In the genomic region with DNA sequence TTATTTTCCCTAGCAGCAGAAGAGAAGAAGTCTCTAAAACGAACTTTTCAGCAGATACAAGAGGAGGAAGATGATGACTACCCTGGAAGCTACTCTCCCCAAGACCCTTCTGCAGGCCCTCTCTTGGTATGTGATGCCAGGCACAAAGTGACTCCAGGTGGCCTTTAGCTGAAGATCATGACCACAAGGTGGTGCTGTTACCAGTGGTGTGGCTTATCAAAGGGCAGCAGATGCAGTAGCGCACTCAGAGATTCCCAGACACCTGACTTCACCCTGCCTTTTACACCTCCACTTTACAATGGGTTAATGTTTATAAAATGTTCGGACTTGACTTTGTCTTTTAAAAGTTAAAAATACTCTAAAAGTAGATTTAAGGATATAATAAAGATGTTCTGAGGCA, we compare ENCODE assay signal across 8 mouse cellular contexts. TPM values are rescaled to one million over a fixed set of nuclear protein-coding genes. Genes with fewer than 3 reads are reported as not detected.
A peak's percentile ranks its signal among the peaks of the same experiment; 100 is the strongest.
DNase-seq lines count a peak whose midpoint lies in the region; ATAC-seq and TF ChIP-seq lines count a peak whose summit lies in the region.

No protein-coding gene starts in this region.

- no peaks in the 10 kb centered on the region for H3K9me3 ChIP-seq in hindbrain, postnatal 0 days (ENCODE audit: low read length)
- no peaks in the 10 kb centered on the region for H3K9me3 ChIP-seq in liver, postnatal 0 days (ENCODE audit: low read length)

- H3K27ac ChIP-seq in testis, adult 2 months (ENCODE audit: control insufficient read depth, insufficient read depth, low read depth, low read length) = no peak overlapping the region
- H3K27ac ChIP-seq in hindbrain, postnatal 0 days = no peak overlapping the region
- H3K27ac ChIP-seq in liver, postnatal 0 days (ENCODE audit: low read depth) = no peak overlapping the region

- peak; percentile 30 to 40 for DNase-seq in adrenal gland, adult 18-20 months (ENCODE audit: low spot score in 2 of 2)
- DNase-seq in adrenal gland, adult 8-10 months = no peak
- DNase-seq in testis, postnatal 14 days (ENCODE audit: low spot score) = no peak
- peak; percentile 71 to 83 for DNase-seq in cerebellum, postnatal 25 days
- peak; percentile 75 for DNase-seq in hindbrain, postnatal 0 days (ENCODE audit: low spot score)
- peak; percentile 72 for DNase-seq in liver, postnatal 0 days
- DNase-seq in spleen, postnatal 10 days (ENCODE audit: low spot score in 2 of 2) = peak; percentile 57 to 73

- WGBS in hindbrain, postnatal 0 days = 64% methylated on average over 3 of the region's 3 CpGs
- WGBS in liver, postnatal 0 days (ENCODE audit: insufficient replicate concordance) = 49% methylated on average over 3 of the region's 3 CpGs

- no peak overlapping the region for H3K9ac ChIP-seq in hindbrain, postnatal 0 days (replicated peaks; ENCODE audit: low read length)
- H3K9ac ChIP-seq in liver, postnatal 0 days (replicated peaks) = no peak overlapping the region

- peak; percentile 46; the same call in 1 of the 2 replicates for TF ChIP-seq CTCF in testis, adult 2 months (IDR thresholded peaks at IDR 0.05; ENCODE audit: control insufficient read depth, insufficient read depth, insufficient replicate concordance, low read depth, low read length)
- TF ChIP-seq CTCF in hindbrain, postnatal 0 days (IDR thresholded peaks at IDR 0.05; ENCODE audit: low read depth) = peak; percentile 75
- peak; percentile 92 for TF ChIP-seq CTCF in liver, postnatal 0 days (IDR thresholded peaks at IDR 0.05; ENCODE audit: low read depth)

- no peak overlapping the region for H3K4me3 ChIP-seq in testis, adult 2 months (ENCODE audit: control insufficient read depth, low read depth, low read length)
- no peak overlapping the region for H3K4me3 ChIP-seq in hindbrain, postnatal 0 days (ENCODE audit: low read length)
- H3K4me3 ChIP-seq in liver, postnatal 0 days (ENCODE audit: low read depth, low read length) = no peak overlapping the region

- no peak for TF ChIP-seq POLR2A in testis, adult 2 months (IDR thresholded peaks at IDR 0.05; ENCODE audit: control insufficient read depth, low read depth, low read length)

- TF ChIP-seq EP300 in liver, postnatal 0 days (IDR thresholded peaks at IDR 0.05; ENCODE audit: low read depth) = no peak

- H3K4me2 ChIP-seq in hindbrain, postnatal 0 days (ENCODE audit: low read depth, low read length) = no peak overlapping the region
- no peak overlapping the region for H3K4me2 ChIP-seq in liver, postnatal 0 days (ENCODE audit: low read depth, low read length)

- H3K27me3 ChIP-seq in testis, adult 2 months (ENCODE audit: control insufficient read depth, insufficient read depth, low read length) = no peaks in the 10 kb centered on the region
- no peaks in the 10 kb centered on the region for H3K27me3 ChIP-seq in hindbrain, postnatal 0 days (ENCODE audit: insufficient read depth, low read length)
- H3K27me3 ChIP-seq in liver, postnatal 0 days (ENCODE audit: insufficient read depth, low read length) = no peaks in the 10 kb centered on the region

- ATAC-seq in hindbrain, postnatal 0 days = no peak
- ATAC-seq in liver, postnatal 0 days = peak; percentile 64

- peaks cover 3% of the 10 kb centered on the region; the same call in 1 of the 2 replicates for H3K36me3 ChIP-seq in testis, adult 2 months (ENCODE audit: control insufficient read depth, insufficient read depth, low read length)
- peaks cover 48% of the 10 kb centered on the region for H3K36me3 ChIP-seq in hindbrain, postnatal 0 days (ENCODE audit: insufficient read depth, low read length)
- peaks cover 54% of the 10 kb centered on the region for H3K36me3 ChIP-seq in liver, postnatal 0 days (replicated peaks; ENCODE audit: insufficient read depth, low read length)

- no peaks in the 10 kb centered on the region for H3K4me1 ChIP-seq in testis, adult 2 months (ENCODE audit: control insufficient read depth, insufficient read depth, low read length)
- no peaks in the 10 kb centered on the region for H3K4me1 ChIP-seq in hindbrain, postnatal 0 days (ENCODE audit: insufficient read depth, low read length)
- H3K4me1 ChIP-seq in liver, postnatal 0 days (ENCODE audit: insufficient read depth) = no peaks in the 10 kb centered on the region

RNA-seq across cellular contexts. Expression of a gene that starts 19.6 kb away (rescaled TPM):
- 10 to 100 TPM; 28.6 to 35.3 TPM for total RNA-seq in adrenal gland, adult 18-20 months (2021)
- total RNA-seq in adrenal gland, adult 8-10 months (2022) = 10 to 100 TPM; 32.9 to 45.6 (median 40.1) TPM
- 7.2 and 7.3 TPM in 2 replicates for polyA plus RNA-seq in testis, adult 2 months (2012; rRNA removed)
- 26.3 and 31.3 TPM in 2 replicates for total RNA-seq in hindbrain, postnatal 0 days (2014; rRNA removed)
- 19.8 and 20.4 TPM in 2 replicates for polyA plus RNA-seq in hindbrain, postnatal 0 days (2015; fragmentation: Nextera tagmentation; extraction: Ambion mirVana)
- polyA plus RNA-seq in liver, postnatal 0 days (2015; fragmentation: Nextera tagmentation; extraction: Ambion mirVana) = 15.6 and 17.4 TPM in 2 replicates

RNA-seq across cellular contexts. Expression of a gene that starts 19.7 kb away (rescaled TPM):
- 10 to 100 TPM; 17.8 to 18.9 TPM for total RNA-seq in adrenal gland, adult 18-20 months (2021)
- total RNA-seq in adrenal gland, adult 8-10 months (2022) = 10 to 100 TPM; 19.0 to 28.8 (median 26.1) TPM
- 17.7 and 17.9 TPM in 2 replicates for polyA plus RNA-seq in testis, adult 2 months (2012; rRNA removed)
- total RNA-seq in hindbrain, postnatal 0 days (2014; rRNA removed) = 18.2 and 19.4 TPM in 2 replicates
- polyA plus RNA-seq in hindbrain, postnatal 0 days (2015; fragmentation: Nextera tagmentation; extraction: Ambion mirVana) = 9.5 and 10.3 TPM in 2 replicates
- polyA plus RNA-seq in liver, postnatal 0 days (2015; fragmentation: Nextera tagmentation; extraction: Ambion mirVana) = 4.7 and 5.4 TPM in 2 replicates

Comparison
In these comparisons a context has a peak if more than half of its experiments do, and no peak if none do; other contexts are left out.
1. DNase-seq: peak in adrenal gland, adult 18-20 months (2 of 2), cerebellum, postnatal 25 days (2 of 2), hindbrain, postnatal 0 days (single experiment), liver, postnatal 0 days (single experiment) and spleen, postnatal 10 days (2 of 2); none in adrenal gland, adult 8-10 months (single experiment) and testis, postnatal 14 days (single experiment).
2. Peak in every context shown above with its lines, with median percentiles within 50 percentile points of each other: CTCF ChIP-seq.